Comparison of ENCODE assay signal across 8 mouse cellular contexts in genomic region chr9:85325201-85325868, GRCm38 (mm10). TPM values are rescaled to one million over a fixed set of nuclear protein-coding genes. Genes with fewer than 3 reads are reported as not detected.
A peak's percentile ranks its signal among the peaks of the same experiment; 100 is the strongest.
DNase-seq lines count a peak whose midpoint lies in the region; ATAC-seq and TF ChIP-seq lines count a peak whose summit lies in the region.

No protein-coding gene starts in this region.

- intact Hi-C loops in heart, adult 2 months (cut with DNase I): loop anchor here (5.0 to 10.0 kb wide), 6 partner anchors 262 to 1368 kb away; no protein-coding TSS in a partner anchor

- TF ChIP-seq EP300 in heart, adult 2 months (IDR thresholded peaks at IDR 0.05; ENCODE audit: insufficient read depth, low read depth, low read length): no peak

- H3K9ac ChIP-seq in lung, embryonic 14.5 days: peak overlapping the region; percentile 48; the same call in 1 of the 2 replicates
- peak overlapping the region; percentile 54 for H3K9ac ChIP-seq in heart, adult 2 months (ENCODE audit: low read depth, low read length)
- peak overlapping the region; percentile 75 for H3K9ac ChIP-seq in limb, embryonic 13.5 days
- H3K9ac ChIP-seq in neural tube, embryonic 13.5 days: peak overlapping the region; percentile 69; the same call in 1 of the 2 replicates

- H3K4me1 ChIP-seq in lung, embryonic 14.5 days (ENCODE audit: insufficient read depth): peaks cover 5% of the 10 kb centered on the region; the same call in 1 of the 2 replicates
- peaks cover 1% of the 10 kb centered on the region; the same call in 1 of the 2 replicates for H3K4me1 ChIP-seq in heart, adult 2 months (ENCODE audit: control insufficient read depth, insufficient read depth, low read length)
- H3K4me1 ChIP-seq in limb, embryonic 13.5 days: peaks cover 19% of the 10 kb centered on the region
- peaks cover 13% of the 10 kb centered on the region for H3K4me1 ChIP-seq in neural tube, embryonic 13.5 days (replicated peaks)

- no peak for TF ChIP-seq CTCF in lung, embryonic 14.5 days (IDR thresholded peaks at IDR 0.05; ENCODE audit: low read depth)
- no peak for TF ChIP-seq CTCF in heart, adult 2 months (IDR thresholded peaks at IDR 0.05)

- no peak overlapping the region for H3K27ac ChIP-seq in lung, embryonic 14.5 days (ENCODE audit: low read depth)
- peak overlapping the region; percentile 91 for H3K27ac ChIP-seq in heart, adult 2 months
- no peak overlapping the region for H3K27ac ChIP-seq in limb, embryonic 13.5 days
- H3K27ac ChIP-seq in neural tube, embryonic 13.5 days (replicated peaks): no peak overlapping the region

- no peaks in the 10 kb centered on the region for H3K79me2 ChIP-seq in heart, adult 2 months (replicated peaks; ENCODE audit: control insufficient read depth, insufficient read depth, low read length)

- peak overlapping the region; percentile 65 for H3K4me3 ChIP-seq in lung, embryonic 14.5 days (ENCODE audit: low read depth, low read length)
- peak overlapping the region; percentile 54 for H3K4me3 ChIP-seq in heart, adult 2 months
- peak overlapping the region; percentile 67 for H3K4me3 ChIP-seq in limb, embryonic 13.5 days
- peak overlapping the region; percentile 59 for H3K4me3 ChIP-seq in neural tube, embryonic 13.5 days

- no peak for TF ChIP-seq POLR2A in heart, adult 2 months (IDR thresholded peaks at IDR 0.05; ENCODE audit: insufficient read depth, low read depth, low read length)

- ATAC-seq in lung, embryonic 14.5 days (ENCODE audit: insufficient read depth): no peak
- no peak for ATAC-seq in limb, embryonic 13.5 days (ENCODE audit: low FRiP score, low read depth)
- no peak for ATAC-seq in neural tube, embryonic 13.5 days (ENCODE audit: low read depth)
- ATAC-seq in erythroid progenitor cell, adult 5-6 weeks (replicated peaks; ENCODE audit: low FRiP score, poor library complexity, severe bottlenecking): no peak

- H3K4me2 ChIP-seq in lung, embryonic 14.5 days: peak overlapping the region; percentile 70
- H3K4me2 ChIP-seq in limb, embryonic 13.5 days (replicated peaks): peak overlapping the region; percentile 86
- H3K4me2 ChIP-seq in neural tube, embryonic 13.5 days: peak overlapping the region; percentile 84

- DNase-seq in lung, embryonic 14.5 days: peak; percentile 19
- DNase-seq in lung, postnatal 10 days: no peak
- peak in 1 of 2 experiments; percentile 23 for DNase-seq in heart, adult 2 months
- no peak for DNase-seq in layer of hippocampus, postnatal 25 days (ENCODE audit: extremely low spot score in 1 of 2, low spot score in 1 of 2)
- DNase-seq in right cerebral cortex, postnatal 4 days: no peak

- peaks cover 8% of the 10 kb centered on the region; the same call in 1 of the 2 replicates for H3K36me3 ChIP-seq in lung, embryonic 14.5 days (ENCODE audit: insufficient read depth)
- H3K36me3 ChIP-seq in heart, adult 2 months (ENCODE audit: control insufficient read depth, insufficient read depth, low read length): peaks cover 17% of the 10 kb centered on the region
- no peaks in the 10 kb centered on the region for H3K36me3 ChIP-seq in limb, embryonic 13.5 days
- H3K36me3 ChIP-seq in neural tube, embryonic 13.5 days: no peaks in the 10 kb centered on the region

- no peaks in the 10 kb centered on the region; the same call in 1 of the 2 replicates for H3K27me3 ChIP-seq in lung, embryonic 14.5 days (ENCODE audit: insufficient read depth, low read length)
- no peaks in the 10 kb centered on the region for H3K27me3 ChIP-seq in heart, adult 2 months (ENCODE audit: control insufficient read depth, insufficient read depth, low read length)
- H3K27me3 ChIP-seq in limb, embryonic 13.5 days: peaks cover 46% of the 10 kb centered on the region
- H3K27me3 ChIP-seq in neural tube, embryonic 13.5 days: peaks cover 14% of the 10 kb centered on the region

- WGBS in lung, embryonic 14.5 days: 19% methylated on average over 17 of the region's 17 CpGs
- WGBS in heart, adult 2 months: 27% methylated on average over 17 of the region's 17 CpGs
- WGBS in limb, embryonic 13.5 days: 24% methylated on average over 17 of the region's 17 CpGs
- WGBS in neural tube, embryonic 13.5 days: 36% methylated on average over 17 of the region's 17 CpGs

- H3K9me3 ChIP-seq in lung, embryonic 14.5 days (ENCODE audit: low read depth, low read length): no peaks in the 10 kb centered on the region
- no peaks in the 10 kb centered on the region for H3K9me3 ChIP-seq in limb, embryonic 13.5 days
- H3K9me3 ChIP-seq in neural tube, embryonic 13.5 days: no peaks in the 10 kb centered on the region

RNA-seq across cellular contexts. Expression of gene Tent5a, which starts 1.8 kb away (rescaled TPM):
- 9.0 and 9.3 TPM in 2 replicates for polyA plus RNA-seq in lung, embryonic 14.5 days (2014; fragmentation: Nextera tagmentation; extraction: Ambion mirVana)
- total RNA-seq in heart, adult 2 months (2021): 10 to 100 TPM; 11.0 to 12.5 TPM
- polyA plus RNA-seq in heart, adult 2 months (2012; rRNA removed): 3.2 and 5.1 TPM in 2 replicates
- polyA plus RNA-seq in limb, embryonic 13.5 days (2015; fragmentation: Nextera tagmentation; extraction: Ambion mirVana): 17.4 and 17.6 TPM in 2 replicates
- polyA plus RNA-seq in neural tube, embryonic 13.5 days (2015; fragmentation: Nextera tagmentation; extraction: Ambion mirVana): 9.5 and 10.6 TPM in 2 replicates
- total RNA-seq in layer of hippocampus, postnatal 25 days (2021): 1 to 10 TPM; 2.4 to 3.5 TPM
- total RNA-seq in erythroid progenitor cell, adult 5-6 weeks (2015; ENCODE audit: low replicate concordance): 12.3 and 19.3 TPM in 2 replicates
- 5.3 and 5.5 TPM in 2 replicates for total RNA-seq in erythroid progenitor cell, adult 5-6 weeks (2017; ENCODE audit: low replicate concordance)

RNA-seq across cellular contexts. Expression of gene Gm11114, which starts 12.8 kb away (rescaled TPM):
- not detected in 2 replicates for polyA plus RNA-seq in lung, embryonic 14.5 days (2014; fragmentation: Nextera tagmentation; extraction: Ambion mirVana)
- not detected for total RNA-seq in heart, adult 2 months (2021)
- polyA plus RNA-seq in heart, adult 2 months (2012; rRNA removed): not detected in 2 replicates
- polyA plus RNA-seq in limb, embryonic 13.5 days (2015; fragmentation: Nextera tagmentation; extraction: Ambion mirVana): not detected in 2 replicates
- polyA plus RNA-seq in neural tube, embryonic 13.5 days (2015; fragmentation: Nextera tagmentation; extraction: Ambion mirVana): not detected in 2 replicates
- not detected for total RNA-seq in layer of hippocampus, postnatal 25 days (2021)
- total RNA-seq in erythroid progenitor cell, adult 5-6 weeks (2015; ENCODE audit: low replicate concordance): not detected in 2 replicates
- not detected in 2 replicates for total RNA-seq in erythroid progenitor cell, adult 5-6 weeks (2017; ENCODE audit: low replicate concordance)
